Mouse (Mus musculus) embryo, embryonic 10 days (tissue): ENCODE measurements around the gene Mdk.

ENCODE experiments used
- DNase-seq: peaks from one replicate; pipeline ENCODE4 v3.0.0-alpha.2; 2015; ENCODE audit warnings: low spot score

The Mdk gene

GRCm38 (mm10) chr2:91913328-91914110 is 18.6 kb downstream of the Mdk start:
- DNase-seq, result no peak

- DNase-seq, result no peak
Measured at GRCm38 (mm10) chr2:91912616-91913015, 19.5 kb downstream of the Mdk start.

DNA sequence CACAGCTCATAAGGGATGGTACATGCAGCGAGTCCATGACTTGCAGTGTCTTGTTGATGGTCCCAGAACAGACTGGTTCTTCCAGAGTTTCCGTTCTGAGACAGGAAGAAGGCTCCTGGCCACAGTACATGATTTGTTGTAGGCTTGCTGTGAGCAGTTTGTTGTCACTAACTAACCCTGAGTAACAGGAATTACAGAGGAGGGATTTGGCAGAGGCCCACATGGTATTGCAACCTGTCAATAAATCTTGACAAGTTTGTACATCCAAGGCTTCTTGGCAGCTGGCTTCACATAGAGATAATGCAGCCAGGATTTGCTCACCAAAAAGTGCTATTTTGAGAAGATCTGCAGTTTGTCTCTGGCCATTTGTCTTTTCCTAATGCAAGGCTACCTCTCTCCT is 26.0 kb downstream of the Mdk start:
- DNase-seq, result no peak

DNA sequence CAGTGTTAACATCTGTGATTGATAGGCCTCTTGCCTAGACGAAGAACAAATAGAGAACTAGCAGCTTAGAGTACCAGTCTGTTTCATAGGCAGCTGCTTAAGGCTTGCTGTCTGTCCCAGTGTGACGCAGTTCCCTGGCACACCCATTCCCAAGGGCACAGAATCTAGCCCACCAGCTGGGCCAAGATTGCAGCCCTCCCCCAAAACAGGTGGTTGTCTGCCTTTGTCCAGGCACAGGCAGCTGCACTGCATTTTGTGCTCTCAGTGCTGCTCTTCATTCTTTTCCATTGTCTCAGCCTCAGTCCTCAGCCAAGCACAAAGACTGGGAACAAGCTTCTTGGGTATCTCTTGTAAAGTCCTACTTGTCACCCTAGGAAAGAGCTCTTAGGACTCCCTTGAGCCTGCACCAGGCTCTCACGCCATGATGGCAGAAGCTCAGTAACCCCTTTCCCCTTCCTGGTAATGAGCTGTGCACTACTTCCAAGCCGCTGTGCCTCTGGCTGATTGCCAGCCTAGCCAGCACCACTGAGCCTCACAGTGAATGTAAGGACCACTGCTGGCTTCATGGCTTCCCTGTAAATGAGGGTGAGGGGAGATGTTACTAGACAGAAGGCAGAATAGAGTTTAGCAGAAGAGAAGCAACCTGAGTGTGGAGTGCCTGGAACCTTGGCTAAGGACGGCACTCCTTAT is 27.3 kb downstream of the Mdk start:
- no peak for DNase-seq

DNA sequence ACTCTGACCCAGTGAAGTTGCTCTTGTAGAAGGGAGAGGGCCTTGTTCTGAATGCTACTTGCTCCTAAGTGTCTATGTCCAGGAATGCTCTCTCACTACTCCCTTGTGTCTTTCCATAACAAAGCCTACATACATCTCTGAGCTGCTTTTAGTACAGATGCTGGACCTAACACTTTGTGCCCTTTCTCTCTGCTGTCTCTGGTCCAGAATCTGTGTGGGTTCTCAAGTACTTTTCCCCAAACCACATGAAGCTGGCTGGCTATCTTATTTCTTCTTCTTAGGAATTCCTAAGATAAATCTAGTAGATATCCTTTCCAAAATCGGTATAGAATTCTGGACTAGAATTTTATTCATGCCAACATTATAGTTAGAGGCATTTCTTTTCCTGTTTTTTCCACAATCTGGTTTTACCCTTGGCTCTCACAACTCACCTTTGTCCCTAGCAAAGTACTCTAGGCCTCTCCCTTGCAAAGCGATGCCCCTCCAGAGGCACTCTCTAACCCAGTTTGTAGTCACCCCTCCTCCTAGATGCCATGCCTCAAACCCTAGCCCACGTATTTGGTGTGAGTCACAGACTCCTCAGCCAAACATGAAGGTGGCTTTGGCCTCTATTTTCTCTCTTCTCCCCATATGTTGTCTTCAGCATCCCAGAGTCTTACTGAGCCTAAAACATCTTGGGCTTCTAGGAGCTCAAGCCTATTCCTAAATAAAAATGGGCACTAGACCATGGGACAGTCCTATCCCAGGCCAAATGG is 28.7 kb downstream of the Mdk start:
- DNase-seq, result no peak

DNA sequence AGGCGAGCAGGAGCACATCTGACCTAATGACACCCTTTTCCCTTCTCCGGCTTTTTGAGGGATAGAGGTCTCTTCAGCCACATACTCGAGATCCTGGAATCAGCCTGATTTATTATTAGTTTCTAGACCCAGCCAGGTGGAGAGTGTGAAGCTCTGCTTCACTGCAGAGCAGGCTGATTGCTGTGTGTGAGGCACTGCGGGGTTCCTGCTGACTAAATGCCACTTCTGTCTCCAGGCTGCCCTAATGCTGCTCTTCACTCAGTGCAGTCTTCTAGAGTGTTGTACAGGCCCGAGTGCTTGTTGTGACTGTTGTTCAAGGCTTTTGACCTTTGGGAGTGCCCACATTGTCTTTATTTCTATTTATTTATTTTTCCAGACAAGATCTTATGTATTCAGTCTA is 29.8 kb downstream of the Mdk start:
- no peak for DNase-seq

GRCm38 (mm10) chr2:91900431-91900830 is 31.7 kb downstream of the Mdk start:
- no peak for DNase-seq

GRCm38 (mm10) chr2:91899141-91899540 is 33.0 kb downstream of the Mdk start:
- DNase-seq, result no peak

- DNase-seq, result no peak
Measured at GRCm38 (mm10) chr2:91897968-91898367, 34.1 kb downstream of the Mdk start.

GRCm38 (mm10) chr2:91895401-91895800 is 36.7 kb downstream of the Mdk start:
- DNase-seq, result no peak

DNA sequence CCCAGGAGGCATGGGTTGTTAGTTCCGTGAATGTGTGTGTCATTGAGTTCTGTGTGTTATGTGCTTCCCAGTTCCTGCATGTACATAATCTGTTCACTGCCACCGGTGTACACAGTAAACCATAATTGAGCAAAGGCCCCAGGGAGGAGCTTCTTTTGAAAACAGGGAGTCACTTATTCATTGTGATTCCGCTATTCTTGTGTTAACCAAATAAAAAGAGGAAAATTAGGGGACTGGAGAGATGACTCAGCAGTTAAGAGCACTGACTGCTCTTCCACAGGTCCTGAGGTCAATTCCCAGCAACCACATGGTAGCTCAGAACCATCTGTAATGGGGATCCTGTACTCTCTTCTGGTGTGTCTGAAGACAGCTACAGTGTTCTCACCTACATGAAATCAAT is 37.4 kb downstream of the Mdk start:
- DNase-seq, result no peak

- DNase-seq, result no peak
Measured at GRCm38 (mm10) chr2:91884616-91885015, 47.5 kb downstream of the Mdk start.

DNA sequence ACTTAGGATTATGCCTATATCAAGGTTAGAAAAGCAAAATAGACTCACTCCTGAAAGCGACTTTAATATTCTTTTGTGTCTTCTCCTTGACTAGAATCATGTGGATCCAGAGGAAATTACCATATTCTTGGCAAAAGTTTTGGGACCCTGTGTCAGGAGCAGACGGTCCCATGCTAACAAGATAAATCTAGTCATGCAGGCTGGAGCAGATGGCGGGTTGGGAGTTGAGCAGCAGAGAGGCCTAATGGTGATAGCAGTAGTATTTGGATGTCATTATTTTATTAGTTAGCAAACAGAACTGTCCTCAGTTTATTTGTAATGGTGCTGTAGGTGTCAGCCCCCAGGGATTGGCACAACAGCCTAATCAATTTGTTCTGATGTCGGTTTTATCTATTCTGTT is 48.1 kb downstream of the Mdk start:
- no peak for DNase-seq
